Mouse (Mus musculus): ENCODE data around the gene BC030499.

The BC030499 gene

GRCm38 (mm10) chr11:78305272-78305671 is 14.6 kb downstream of the BC030499 start:
- no peak for DNase-seq (ENCODE audit: low spot score in 2 of 2)

GRCm38 (mm10) chr11:78310861-78311511 is 20.3 kb downstream of the BC030499 start:
- DNase-seq (ENCODE audit: low spot score in 2 of 2), result no peak

- DNase-seq (ENCODE audit: low spot score in 2 of 2), result no peak
Measured at GRCm38 (mm10) chr11:78313662-78314061, 23.0 kb downstream of the BC030499 start.

- no peak for DNase-seq (ENCODE audit: low spot score in 2 of 2)
Measured at GRCm38 (mm10) chr11:78318411-78318810, 27.8 kb downstream of the BC030499 start.

GRCm38 (mm10) chr11:78322076-78322831 is 31.6 kb downstream of the BC030499 start:
- no peak for DNase-seq (ENCODE audit: low spot score in 2 of 2)

GRCm38 (mm10) chr11:78322860-78323259 is 32.2 kb downstream of the BC030499 start, which contains the start of gene Aldoc:
Gene Aldoc, plus strand, starts transcription at chr11:78322968.
- DNase-seq (ENCODE audit: low spot score in 2 of 2), result peak; percentile 38 to 54

- DNase-seq (ENCODE audit: low spot score in 2 of 2), result no peak
Measured at GRCm38 (mm10) chr11:78324000-78324785, 33.6 kb downstream of the BC030499 start.

GRCm38 (mm10) chr11:78324965-78325364 is 34.3 kb downstream of the BC030499 start:
- no peak for DNase-seq (ENCODE audit: low spot score in 2 of 2)

- no peak for DNase-seq (ENCODE audit: low spot score in 2 of 2)
Measured at GRCm38 (mm10) chr11:78327215-78327614, 36.6 kb downstream of the BC030499 start.

GRCm38 (mm10) chr11:78327634-78328511 is 37.2 kb downstream of the BC030499 start, which contains the start of gene Pigs:
Gene Pigs, plus strand, starts transcription at chr11:78328415.
- peak; percentile 87 to 93 for DNase-seq (ENCODE audit: low spot score in 2 of 2)

- no peak for DNase-seq (ENCODE audit: low spot score in 2 of 2)
Measured at GRCm38 (mm10) chr11:78328512-78329056, 37.9 kb downstream of the BC030499 start.

GRCm38 (mm10) chr11:78332676-78333075 is 42.0 kb downstream of the BC030499 start:
- no peak for DNase-seq (ENCODE audit: low spot score in 2 of 2)

GRCm38 (mm10) chr11:78333992-78334391 is 43.4 kb downstream of the BC030499 start:
- no peak for DNase-seq (ENCODE audit: low spot score in 2 of 2)

- DNase-seq (ENCODE audit: low spot score in 2 of 2), result no peak
Measured at GRCm38 (mm10) chr11:78337040-78337439, 46.4 kb downstream of the BC030499 start.

GRCm38 (mm10) chr11:78341702-78342101 is 51.1 kb downstream of the BC030499 start:
- DNase-seq (ENCODE audit: low spot score in 2 of 2), result no peak

GRCm38 (mm10) chr11:78343381-78344327 is 53.0 kb downstream of the BC030499 start, which contains the start of gene Unc119:
Gene Unc119, plus strand, starts transcription at chr11:78343482.
- DNase-seq (ENCODE audit: low spot score in 2 of 2), result peak; percentile 67 to 76

- no peak for DNase-seq (ENCODE audit: low spot score in 2 of 2)
Measured at GRCm38 (mm10) chr11:78344328-78344889, 53.8 kb downstream of the BC030499 start.

- DNase-seq (ENCODE audit: low spot score in 2 of 2), result no peak
Measured at GRCm38 (mm10) chr11:78344890-78345715, 54.5 kb downstream of the BC030499 start.
